Mouse (Mus musculus) cerebellum, adult 2 months (tissue): ENCODE results near the gene Smarcc1.

Experiments used
- CTCF ChIP-seq: fragments of 200-500 bp; IDR thresholded peaks from 2 replicates; pipeline ENCODE4 v1.5.1; 2011; ENCODE audit warnings: low read depth, mild to moderate bottlenecking, control low read depth, low read length, moderate library complexity, borderline replicate concordance; ENCODE audit not compliant: insufficient read depth
- POLR2A ChIP-seq: fragments of 200-500 bp; IDR thresholded peaks from 2 replicates; pipeline ENCODE4 v1.6.1; 2011; ENCODE audit warnings: low read length, control low read depth, borderline replicate concordance; ENCODE audit not compliant: insufficient read depth

DNA sequence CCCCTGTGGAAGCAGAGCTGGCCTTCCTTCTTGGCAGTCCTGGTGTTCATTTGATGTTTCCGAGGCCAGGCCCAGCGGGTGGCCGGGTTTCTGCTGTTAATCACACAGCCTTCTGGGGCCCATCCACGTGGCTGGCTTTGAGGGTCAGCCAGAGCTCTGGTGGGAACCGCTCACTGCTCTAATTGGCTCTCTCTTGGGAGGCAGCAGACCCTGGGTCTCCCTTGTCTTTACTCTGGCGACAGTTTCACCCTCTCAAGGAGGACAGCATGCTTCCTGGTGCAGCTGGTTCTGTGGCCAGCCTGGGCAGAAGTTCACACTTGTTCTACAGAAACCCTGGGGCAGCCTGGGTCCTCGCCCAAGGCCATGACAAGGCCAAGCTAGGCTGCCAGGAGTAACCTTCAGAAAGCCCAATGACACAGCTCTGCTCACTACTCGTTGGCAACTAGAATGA is 159.9 kb downstream of the Smarcc1 start:
- TF ChIP-seq CTCF: no peak
- TF ChIP-seq POLR2A: no peak
